Mouse (Mus musculus): ENCODE measurements at regions not wholly inside any gene's neighbourhood (a gene's known extent, or its start where the extent isn't known, plus 50 kb on each side); places are given as distances from the start of the nearest gene placed in this dataset.

DNA sequence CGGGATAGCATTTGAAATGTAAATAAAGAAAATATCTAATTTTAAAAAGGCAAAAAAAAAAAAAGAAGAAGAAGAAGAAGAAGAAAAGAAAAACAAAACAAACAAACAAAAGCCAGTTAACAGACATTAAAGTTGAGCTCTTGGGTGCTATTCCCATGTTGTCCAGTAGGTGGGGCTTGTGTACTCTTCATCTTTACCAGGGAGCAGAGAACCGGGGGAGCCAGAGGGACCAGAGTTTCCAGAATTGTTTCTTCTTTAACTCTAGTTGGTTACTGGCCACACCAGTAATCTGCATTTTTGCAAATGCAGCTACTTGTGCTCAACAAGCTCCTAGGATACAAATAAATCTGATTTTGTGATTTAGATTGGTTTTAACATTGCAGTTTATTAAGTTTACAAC is 103.6 kb upstream of the Dcn start:
- in situ Hi-C loops (cut with MboI, MseI) = loop anchor here (5.0 kb wide), 1 partner anchor 321 kb away; no protein-coding TSS in a partner anchor

DNA sequence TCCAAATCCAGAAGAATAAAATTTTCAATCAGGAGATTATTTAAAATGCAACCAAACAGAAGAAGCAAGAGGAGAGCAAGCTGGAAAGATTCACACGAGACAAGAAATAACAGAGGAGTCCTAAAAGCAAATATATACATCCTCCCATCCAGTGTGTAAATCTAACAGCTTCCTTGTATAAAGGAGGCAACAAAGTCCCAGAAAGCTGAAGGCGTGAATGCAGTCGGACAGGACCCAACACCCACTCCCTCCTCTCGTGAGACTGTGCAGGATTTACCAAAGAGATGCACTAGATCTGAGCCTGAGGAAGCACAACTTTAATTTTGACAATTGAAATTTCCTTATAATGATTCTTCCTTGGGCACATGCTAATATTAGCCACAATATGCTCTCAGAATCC is 103.0 kb upstream of the Dcn start:
- in situ Hi-C loops (cut with MboI, MseI) = loop anchor here (5.0 kb wide), 1 partner anchor 321 kb away; no protein-coding TSS in a partner anchor

DNA sequence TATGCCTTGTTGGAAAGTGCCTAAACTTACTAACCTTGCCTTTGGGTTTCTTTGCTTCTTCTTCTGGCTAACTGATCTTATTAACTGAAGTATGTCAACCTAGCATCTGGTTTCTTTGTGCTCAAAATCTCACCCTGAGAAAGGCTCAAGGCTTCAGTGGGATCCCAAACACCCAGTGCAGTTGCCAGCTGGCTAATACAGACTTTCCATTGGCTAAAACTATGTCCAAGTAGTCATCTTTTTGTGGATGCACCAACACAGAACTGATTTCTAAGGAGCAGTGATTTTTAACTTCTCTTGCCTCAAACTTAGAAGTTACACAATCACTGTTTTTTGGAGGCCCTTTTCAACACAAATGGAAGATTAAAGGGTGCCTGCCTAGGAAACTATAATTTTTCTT is 97.8 kb upstream of the Dcn start:
- in situ Hi-C loops (cut with MboI, MseI) = no loop called here

GRCm38 (mm10) chr10:97383881-97384280 is 95.5 kb upstream of the Dcn start:
- in situ Hi-C loops (cut with MboI, MseI) = no loop called here

DNA sequence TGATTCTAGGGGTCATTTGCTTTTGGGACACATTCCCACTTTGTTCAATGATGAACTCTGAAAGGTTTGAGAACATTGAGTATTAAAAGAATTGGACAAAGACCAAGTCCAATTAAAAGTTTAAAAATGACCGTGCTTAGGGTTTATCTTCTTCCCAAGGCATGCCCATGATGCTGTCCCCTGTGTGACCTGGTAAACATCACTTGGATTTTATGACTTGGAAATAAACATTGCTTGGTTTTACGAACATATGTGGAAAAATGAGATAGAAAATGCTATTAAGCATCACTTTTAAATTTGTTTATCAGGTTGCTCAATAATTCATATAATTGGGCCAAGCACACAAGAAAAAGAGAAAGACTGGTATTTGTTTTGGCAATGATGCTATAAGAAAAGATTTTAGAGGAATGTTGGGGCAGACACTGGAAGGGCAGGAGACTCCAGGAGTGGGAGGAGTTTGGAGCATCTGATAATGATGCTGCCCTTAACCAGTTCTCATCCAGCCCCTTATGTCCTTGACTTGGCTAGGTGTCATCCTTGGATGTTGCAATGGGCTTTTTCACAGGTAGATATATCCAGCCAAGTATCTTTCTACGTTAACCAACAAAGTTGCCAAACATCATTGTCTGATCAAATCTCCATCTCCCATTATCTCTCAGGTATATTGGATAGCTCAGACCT is 92.1 kb upstream of the Dcn start:
- in situ Hi-C loops (cut with MboI, MseI) = no loop called here

GRCm38 (mm10) chr10:97389647-97390590 is 89.5 kb upstream of the Dcn start:
- in situ Hi-C loops (cut with MboI, MseI) = no loop called here

DNA sequence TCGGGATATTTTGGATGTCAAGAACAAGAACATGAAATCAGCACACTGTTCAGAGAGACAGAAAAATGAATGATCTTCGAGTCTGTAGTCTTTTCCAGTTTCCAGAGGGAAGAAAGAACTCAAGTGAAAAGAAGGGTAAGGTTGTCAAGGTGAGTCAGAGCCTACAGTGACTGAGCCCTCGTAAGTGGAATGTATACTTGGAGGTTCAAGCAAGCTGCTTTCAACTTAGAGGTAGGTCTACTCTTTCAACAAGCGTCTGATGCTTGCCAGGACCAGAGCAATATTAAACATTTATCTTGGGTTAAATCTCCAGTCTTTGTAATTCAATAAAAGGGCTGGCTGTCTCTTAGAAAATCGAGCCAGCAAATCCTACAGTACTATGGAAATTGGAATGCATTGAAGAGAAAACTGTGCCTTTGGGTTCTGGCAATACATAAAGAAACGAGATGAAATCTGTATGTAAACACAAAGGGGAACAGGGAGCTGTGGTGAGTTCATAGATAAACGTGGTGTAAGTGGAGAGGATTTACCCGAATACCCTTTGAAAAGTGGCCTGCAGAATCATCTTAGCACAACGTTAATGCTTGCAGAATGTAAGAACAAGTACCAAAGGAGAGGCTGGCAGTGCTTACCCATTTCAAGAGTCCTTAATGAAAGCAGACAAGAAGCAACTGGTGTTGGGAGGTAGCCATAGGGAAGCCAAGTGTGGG is 82.2 kb upstream of the Dcn start:
- in situ Hi-C loops (cut with MboI, MseI) = no loop called here

GRCm38 (mm10) chr10:97397896-97398295 is 81.5 kb upstream of the Dcn start:
- in situ Hi-C loops (cut with MboI, MseI) = no loop called here

- in situ Hi-C loops (cut with MboI, MseI) = no loop called here
These were observed 76.9 kb upstream of the Dcn start for GRCm38 (mm10) chr10:97402524-97402923.

- in situ Hi-C loops (cut with MboI, MseI) = no loop called here
These were observed 75.2 kb upstream of the Dcn start for GRCm38 (mm10) chr10:97404076-97404787.

DNA sequence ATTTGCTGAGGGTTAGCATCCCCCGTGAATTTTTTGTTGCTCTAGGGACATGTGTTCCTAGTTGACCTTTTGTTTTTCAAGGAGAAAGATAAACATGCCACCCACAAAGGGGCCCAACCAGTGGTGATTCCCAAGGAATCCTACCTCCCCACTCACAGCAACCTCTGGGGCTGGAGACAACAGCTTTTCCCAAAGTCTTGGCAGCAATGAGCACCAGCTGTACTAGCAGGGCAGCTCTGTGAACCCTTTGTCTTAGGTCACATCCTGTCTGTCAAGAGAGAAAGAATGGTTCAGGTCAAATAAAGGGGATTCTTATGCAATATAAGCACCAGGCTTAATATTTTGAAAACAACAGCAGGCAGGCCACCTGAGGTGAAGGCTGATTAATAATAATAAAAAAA is 70.2 kb upstream of the Dcn start:
- in situ Hi-C loops (cut with MboI, MseI) = no loop called here

GRCm38 (mm10) chr10:97409909-97410308 is 69.5 kb upstream of the Dcn start:
- in situ Hi-C loops (cut with MboI, MseI) = no loop called here

- in situ Hi-C loops (cut with MboI, MseI) = no loop called here
These were observed 56.8 kb upstream of the Dcn start for GRCm38 (mm10) chr10:97422579-97422978.

DNA sequence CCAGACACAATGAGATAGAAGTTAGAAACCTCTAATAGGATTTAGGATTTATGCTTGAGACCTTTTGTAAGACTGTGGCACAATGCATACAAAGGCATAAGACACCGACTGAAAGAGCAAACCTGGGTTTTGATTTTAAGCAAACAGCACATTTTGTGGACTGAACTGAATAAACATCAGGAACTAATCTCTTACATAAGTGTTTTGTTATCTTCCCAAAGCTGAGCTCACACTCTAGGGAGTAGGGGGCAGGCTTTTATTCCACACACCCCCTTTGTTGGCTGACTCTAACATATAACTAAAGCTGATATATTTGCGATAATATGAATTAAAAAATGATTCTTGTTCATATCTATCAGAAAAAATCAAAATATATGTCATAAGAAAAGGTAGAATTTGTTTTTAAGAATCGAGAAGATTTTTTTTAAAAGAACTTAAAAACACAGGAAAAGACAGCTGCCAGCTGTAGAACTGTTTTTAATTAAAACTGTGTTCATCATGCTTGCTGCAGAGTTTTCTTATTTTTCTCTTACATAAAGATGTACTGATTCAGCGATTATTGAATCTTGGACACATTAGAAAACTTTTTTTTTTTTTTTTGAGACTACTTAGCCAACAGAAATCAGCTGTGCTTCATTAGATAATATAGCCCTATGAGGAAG is 56.2 kb upstream of the Dcn start:
- in situ Hi-C loops (cut with MboI, MseI) = no loop called here

Data from T-helper 1 cell (primary cell).